Mouse (Mus musculus): Measurements from ENCODE around the gene Cops4.

DNA sequence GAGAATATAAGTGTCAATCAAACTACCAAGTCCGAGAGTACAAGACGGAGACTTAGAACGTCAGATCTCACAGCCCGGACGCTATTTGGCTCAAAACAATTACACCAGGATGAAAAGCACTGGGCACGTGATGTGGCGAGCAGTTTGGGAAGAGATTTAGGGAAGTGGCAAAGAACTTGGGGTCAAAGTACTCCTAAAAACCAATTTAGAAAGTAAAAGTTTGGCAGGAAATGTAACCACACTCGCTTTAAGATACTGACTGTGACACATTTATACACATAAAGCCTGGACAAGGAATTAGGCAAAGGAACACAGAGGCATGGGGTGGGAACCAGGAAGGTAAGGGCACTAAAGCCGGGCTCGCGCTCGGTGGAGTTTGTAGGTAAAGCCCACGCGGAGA is 38.9 kb downstream of the Cops4 start:
- TF ChIP-seq CTCF (IDR thresholded peaks at IDR 0.05; ENCODE audit: extremely low read depth, insufficient read length, insufficient replicate concordance, low read depth, low read length), result no peak
- no peak for TF ChIP-seq POLR2A (IDR thresholded peaks at IDR 0.05; ENCODE audit: low read depth, low read length)
